Mouse (Mus musculus): ENCODE data around the gene Fam20b. TPM values are rescaled to one million over a fixed set of nuclear protein-coding genes. Genes with fewer than 3 reads are reported as not detected.

Fam20b gene
- polyA plus RNA-seq, 1 experiment = 31.7 TPM

DNA sequence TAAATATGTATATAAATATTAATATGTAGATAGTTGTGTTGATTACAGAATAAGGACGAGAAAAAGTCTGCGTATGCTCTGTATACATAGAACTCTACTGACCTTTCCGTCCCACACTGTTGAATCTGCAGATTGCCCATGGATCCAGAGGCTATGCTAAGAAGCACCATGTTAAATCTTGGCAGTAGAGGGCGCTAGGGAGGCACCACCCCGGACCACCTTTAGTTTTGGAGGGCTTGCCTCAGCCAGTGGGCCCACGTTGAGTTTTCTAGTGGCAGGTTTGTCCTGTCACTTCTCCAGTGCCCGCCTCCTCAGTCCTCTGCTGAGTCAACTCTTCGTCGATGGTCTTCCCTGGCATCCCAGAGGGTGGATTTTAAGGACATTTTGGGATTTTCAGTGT, 11.9 kb upstream of the Fam20b start:
- DNase-seq (ENCODE audit: low spot score) = no peak

GRCm38 (mm10) chr1:156727234-156728108, 8.6 kb upstream of the Fam20b start:
- no peak for DNase-seq (ENCODE audit: low spot score)

GRCm38 (mm10) chr1:156722089-156722488, 3.2 kb upstream of the Fam20b start:
- no peak for DNase-seq (ENCODE audit: low spot score)

- no peak for DNase-seq (ENCODE audit: low spot score)
Observed at GRCm38 (mm10) chr1:156720046-156720445, 1.2 kb upstream of the Fam20b start.

- peak; percentile 60 for DNase-seq (ENCODE audit: low spot score)
Observed at GRCm38 (mm10) chr1:156718286-156718949, 468 bp downstream of the Fam20b start.

DNA sequence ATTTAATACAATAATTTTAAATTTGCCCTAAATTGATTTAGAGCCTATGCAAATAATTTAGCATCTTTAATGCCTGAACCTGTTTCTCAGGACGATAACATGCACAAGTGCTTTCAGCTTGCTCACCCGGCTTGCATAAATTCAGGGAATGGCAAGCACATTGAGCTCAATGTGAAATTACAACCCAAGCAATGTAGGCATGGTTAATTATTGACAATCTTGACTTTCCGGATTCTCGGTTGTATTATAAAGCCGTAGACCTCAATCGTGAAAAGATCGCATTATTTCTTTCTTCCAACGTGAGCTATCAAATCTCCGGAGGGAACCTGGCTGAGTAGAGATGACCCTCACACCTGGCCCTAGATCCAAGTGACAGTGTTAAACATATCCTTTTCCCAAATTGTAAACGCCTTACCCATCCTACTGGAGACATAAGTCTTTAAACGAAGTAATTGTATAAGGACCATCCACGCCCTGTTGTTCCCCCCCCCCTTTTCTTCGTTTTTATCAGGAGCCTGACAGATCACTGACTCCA, 1.1 kb downstream of the Fam20b start:
- no peak for DNase-seq (ENCODE audit: low spot score)

GRCm38 (mm10) chr1:156716681-156717080, 2.2 kb downstream of the Fam20b start:
- DNase-seq (ENCODE audit: low spot score) = no peak

DNA sequence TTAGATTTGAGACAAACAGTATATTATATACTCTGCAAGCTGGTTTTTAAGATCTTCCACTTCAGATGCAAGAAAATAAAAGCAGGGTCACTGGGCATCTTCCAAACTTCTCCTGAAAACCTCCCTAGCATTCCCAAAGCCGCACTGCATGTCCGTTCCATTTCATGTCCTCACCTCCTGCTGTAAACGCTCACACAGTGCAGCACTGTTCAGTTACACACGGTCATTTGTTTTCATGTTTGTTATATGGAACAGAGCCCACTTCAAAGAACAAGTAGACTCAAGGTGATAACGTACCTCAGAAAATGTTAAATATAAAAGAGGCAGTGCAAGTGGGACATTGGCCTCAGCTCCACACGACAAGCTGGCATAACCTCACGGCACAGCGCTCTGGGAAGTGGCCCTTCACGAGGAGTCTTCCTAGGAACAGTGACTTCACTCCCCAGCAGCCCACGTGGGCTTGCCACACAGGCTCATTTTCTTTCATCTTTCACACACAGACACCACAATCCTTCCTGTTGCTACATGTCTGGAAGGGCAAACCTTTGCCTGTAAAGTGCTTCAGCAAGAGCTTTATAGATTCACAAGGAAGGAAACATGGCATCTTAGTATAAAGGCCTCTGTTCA, 8.3 kb downstream of the Fam20b start:
- DNase-seq (ENCODE audit: low spot score) = no peak

- no peak for DNase-seq (ENCODE audit: low spot score)
Observed at GRCm38 (mm10) chr1:156708672-156709071, 10.2 kb downstream of the Fam20b start.

GRCm38 (mm10) chr1:156705696-156706285, 13.1 kb downstream of the Fam20b start:
- DNase-seq (ENCODE audit: low spot score) = no peak

DNA sequence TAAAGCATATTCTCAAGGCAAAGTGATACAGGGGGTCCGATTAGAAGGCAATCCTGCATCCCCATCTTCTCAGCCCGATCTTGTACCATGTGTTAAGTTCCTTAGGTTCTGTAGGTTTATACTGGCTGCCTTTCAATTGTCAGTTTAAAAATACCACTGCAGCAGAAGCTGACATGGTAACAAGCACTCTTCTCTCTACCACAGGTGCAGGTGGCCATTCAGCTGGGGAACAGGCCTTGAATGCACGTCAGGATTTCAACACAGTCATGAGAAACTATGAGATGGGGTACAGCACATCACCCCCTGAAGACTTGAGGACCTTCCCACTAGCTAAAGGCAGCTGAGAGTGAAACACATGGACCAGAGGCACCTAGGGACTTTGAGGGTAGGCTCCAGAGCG, 15.4 kb downstream of the Fam20b start:
- no peak for DNase-seq (ENCODE audit: low spot score)

DNA sequence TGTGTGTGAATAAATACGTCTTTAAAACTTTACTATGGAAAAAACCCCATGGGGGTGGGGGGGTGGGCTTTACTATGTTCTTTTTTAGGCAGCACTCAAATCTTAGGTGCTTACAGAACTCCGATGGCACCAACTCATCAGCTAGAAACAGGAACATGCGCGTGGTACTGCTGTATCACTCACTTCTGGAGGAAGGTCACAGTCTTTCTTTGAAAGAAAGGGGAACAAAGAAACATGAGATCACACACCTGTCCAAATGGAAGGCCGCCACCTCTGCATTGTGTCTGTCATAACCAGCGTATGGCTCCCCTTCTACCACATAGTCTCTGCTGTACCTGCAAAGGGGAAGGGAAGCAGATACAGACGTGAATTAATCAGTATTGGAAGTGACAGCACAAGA, 16.7 kb downstream of the Fam20b start:
- no peak for DNase-seq (ENCODE audit: low spot score)

GRCm38 (mm10) chr1:156686025-156686661, 32.7 kb downstream of the Fam20b start:
- no peak for DNase-seq (ENCODE audit: low spot score)

- DNase-seq (ENCODE audit: low spot score) = no peak
Observed at GRCm38 (mm10) chr1:156679599-156679998, 39.3 kb downstream of the Fam20b start.

- no peak for DNase-seq (ENCODE audit: low spot score)
Observed at GRCm38 (mm10) chr1:156677230-156677629, 41.7 kb downstream of the Fam20b start.

DNA sequence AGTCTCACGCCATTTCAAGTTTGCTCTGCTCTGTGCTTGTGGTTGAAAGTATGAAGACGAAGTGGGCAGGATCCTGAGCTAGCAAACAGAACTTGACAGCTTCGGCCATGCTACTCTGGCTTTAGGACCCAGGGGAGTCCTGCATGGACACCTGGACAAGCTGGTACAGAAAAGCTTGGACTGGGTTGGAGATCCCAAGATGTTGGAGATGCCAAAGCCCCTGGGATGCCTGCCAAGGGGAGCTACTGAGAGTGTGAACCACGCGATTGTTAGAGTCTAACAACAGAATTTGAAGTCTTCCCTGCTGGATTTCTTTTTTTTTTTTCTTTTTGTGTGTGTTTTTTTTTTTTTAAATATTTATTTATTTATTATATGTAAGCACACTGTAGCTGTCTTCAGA, 42.3 kb downstream of the Fam20b start:
- DNase-seq (ENCODE audit: low spot score) = no peak

DNA sequence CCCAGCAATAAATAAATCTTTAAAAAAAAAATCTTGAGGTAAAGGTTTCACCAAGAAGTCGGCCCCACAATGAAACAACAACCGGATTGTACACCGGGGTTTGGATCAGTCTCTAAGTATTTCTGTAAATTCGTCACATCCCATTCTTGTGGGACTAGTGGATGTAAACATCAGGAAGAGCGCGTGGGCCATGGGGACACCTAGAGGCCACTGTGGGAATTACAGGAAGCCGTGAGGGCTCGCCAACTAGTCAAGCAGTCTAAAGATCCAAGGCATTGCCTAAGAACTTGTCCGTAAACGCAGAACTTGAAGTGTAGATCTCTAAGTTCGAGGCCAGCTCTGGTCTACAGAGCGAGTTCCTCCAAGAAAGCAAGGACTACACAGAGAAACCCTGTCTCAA, 42.7 kb downstream of the Fam20b start:
- DNase-seq (ENCODE audit: low spot score) = no peak

DNA sequence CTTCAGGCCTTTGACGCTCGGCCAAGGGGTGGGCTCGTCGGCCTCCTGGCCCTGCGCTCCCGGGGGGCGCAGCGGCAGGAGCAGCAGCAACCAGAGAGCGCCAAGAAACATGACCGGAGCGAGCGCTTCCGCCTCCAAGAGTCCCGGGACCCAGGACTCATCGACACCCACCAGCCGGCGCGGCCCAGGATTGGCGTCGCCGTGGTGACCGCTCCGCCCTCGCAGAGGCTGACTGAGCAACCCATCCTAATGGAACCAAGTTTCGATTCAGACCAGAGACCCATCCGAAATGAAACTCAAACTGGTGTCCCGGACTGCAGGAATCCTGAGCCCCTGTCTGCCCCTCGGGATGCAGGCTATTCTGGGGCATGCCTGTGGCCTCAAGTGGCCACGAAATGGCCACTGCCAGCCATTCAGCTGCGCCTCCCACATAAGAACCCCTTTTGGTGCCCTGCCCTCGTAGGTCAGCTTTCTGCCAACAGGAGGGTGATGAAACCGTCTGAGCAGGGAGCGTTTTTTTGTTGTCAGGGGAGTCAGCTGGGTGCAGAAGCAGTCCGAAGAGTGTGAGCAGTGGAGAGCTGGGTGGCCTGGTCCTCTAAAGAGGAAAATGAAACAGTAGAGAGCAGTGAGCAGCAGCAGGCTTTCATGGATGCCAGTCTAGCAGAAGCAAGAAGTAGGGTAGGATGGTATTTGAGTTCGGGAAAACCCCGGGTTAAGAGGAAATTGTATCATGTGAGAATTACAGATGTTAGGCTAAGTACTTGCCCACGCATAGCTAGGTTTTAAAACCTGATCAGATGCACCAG, 44.5 kb downstream of the Fam20b start, which contains the start of gene Tor3a:
TSS of gene Tor3a (minus strand) at position 162 of the 806 bp plus-strand sequence.
- peak; percentile 68 for DNase-seq (ENCODE audit: low spot score)

DNA sequence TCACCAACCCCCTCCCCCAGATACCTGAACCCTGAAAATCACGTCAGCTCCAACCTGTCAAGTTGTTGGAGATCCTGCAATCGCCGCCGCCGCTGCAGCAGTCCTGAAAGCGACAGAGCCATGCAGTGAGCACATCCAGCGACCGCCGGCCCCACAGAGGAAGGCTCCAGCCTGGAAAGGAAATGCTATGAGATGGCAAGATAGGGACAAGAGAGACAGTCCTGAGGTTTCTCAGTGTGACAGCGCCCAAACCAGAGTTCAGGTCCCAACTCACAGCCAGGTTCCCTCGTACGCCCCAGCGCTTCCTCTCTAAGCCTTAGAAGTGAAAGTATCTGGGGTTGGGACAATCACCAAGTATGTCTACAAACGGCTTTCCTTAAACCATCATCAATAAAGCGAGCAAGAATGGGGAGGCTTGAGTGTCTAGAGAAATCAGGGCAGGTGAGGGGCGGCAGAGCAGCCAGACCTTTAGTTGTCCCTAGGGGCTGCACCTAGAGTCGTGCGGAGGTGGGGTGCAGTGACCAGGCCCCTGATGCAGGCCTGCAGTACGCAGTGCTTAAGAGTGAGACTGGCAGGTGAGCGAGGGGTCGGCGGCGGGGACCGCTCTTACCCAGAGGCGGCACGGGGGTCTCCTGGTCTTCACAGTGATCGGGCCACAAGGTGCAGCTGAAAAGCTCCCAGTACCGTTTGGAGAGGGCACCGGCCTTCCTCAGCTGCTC, 45.3 kb downstream of the Fam20b start:
- no peak for DNase-seq (ENCODE audit: low spot score)
